Mouse (Mus musculus) retina, adult 2 months (tissue): ENCODE data around the gene Armcx1.
"Not testable (repeated sequence)": the region's sequence is repeated elsewhere in the genome, so short reads cannot be mapped to it uniquely, and the experiment has no call there.

ENCODE experiments used
- DNase-seq: peaks from one replicate; pipeline ENCODE4 v3.0.0-alpha.2; 2012; ENCODE audit warnings: low read depth, low spot score

The Armcx1 gene

DNA sequence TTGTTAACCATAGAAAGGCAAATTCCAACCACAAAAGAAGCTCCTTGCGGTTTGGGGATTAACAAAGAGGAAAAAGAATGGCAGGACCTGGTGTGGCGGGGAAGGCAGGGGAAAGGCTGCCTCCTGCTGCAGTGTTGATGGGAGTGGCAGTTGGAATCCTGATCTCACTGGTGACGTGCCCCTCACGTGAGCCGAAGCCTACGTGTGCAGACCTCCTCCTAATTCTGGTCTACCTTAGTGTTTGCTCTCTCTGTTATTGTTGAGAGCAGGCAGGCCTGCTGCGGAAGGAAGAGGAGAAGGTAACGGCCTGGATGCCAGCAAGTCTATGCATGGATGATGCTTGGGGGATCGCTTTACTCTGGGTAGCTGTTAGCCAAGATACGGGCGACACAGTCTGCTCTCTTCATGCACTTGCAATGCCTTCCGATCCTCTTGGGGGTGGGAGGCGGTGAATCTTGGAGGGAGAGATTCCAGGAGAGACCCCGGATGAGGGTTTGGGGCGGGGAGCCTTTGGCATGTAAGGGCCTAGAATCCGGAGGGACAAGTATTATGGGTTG, at the start of gene Armcx1:
Armcx1 (plus strand) TSS at position 212 of the 557 bp plus-strand sequence.
- peak; percentile 41 for DNase-seq

DNA sequence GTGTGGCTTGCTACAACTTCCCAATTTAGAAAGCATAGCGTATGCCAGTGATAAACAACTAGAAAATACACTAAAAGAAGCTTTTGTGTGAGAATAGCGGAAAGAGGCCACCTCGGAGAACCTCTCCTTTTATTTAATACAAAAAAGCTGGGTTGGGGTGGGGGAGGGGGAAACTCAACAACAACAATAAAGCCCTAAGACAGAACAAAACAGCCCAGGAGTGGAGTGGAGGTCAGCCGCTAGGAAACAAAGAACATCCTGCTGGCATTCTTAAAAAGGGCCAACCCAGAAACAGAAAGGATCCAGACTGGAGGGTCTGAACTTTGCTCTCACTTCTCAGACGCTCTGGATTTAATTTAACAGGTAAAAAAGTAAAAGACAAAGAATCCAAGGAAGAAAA, 42.7 kb upstream of the Armcx1 start:
- DNase-seq, result no peak

GRCm38 (mm10) chrX:134675959-134676358, 41.8 kb upstream of the Armcx1 start:
- no peak for DNase-seq

- DNase-seq, result no peak
Observed at GRCm38 (mm10) chrX:134684936-134685335, 32.8 kb upstream of the Armcx1 start.

GRCm38 (mm10) chrX:134686267-134686666, 31.5 kb upstream of the Armcx1 start, which contains the start of gene Armcx4:
TSS of gene Armcx4 (plus strand) at chrX:134686519.
- DNase-seq, result peak; percentile 25

- no peak for DNase-seq
Observed at GRCm38 (mm10) chrX:134686739-134687171, 31.0 kb upstream of the Armcx1 start.

DNA sequence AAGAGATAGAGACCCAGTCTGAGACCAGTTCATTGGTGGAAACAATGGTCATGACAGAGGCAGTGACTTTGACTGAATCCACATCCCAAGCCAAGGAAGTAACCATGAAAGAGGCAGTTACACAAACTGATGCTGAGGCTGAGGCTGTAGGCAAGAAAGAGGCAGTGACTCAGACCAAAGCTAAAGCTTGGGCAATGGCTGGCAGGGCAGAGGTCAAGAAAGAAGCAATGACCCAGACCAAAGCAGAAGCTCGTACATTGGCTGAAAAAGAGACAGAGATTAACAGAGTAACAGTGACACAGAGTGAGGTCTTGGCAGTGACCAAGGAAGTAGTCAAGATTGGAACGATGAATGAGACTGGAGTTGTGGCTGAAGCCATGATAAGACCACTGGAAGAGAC, 28.1 kb upstream of the Armcx1 start:
- DNase-seq, result no peak

DNA sequence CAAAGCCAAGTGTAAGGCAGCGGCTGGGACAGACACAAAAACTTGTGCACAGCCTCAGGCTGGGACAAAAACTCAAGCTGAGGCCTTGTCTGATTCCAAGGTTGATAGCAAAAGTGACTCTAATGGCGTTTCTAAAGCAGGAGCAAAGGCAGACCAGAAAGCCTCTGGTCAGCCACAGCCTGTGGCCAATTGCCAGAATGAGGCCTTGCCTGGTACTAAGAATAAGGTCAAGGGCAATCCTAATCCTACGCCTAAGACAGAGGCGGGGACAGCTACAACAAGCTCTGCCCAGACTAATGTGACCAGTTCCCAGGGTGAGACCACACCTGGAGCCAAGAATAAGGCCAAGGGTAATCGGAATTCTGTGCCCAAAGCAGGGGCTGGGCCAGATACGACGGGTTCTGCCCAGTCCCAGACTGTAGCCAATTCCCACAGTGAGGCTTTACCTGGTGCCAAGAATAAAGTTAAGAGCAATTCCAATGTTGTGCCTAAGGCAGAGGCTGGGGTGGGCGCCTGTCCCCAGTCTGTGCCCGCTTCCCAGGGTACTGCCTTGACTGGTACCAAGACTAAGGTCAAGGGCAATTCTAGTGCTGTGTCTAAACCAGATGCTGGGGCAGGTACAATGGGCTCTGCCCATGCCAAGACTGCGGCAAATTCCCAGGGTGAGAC, 26.8 kb upstream of the Armcx1 start:
- no peak for DNase-seq

DNA sequence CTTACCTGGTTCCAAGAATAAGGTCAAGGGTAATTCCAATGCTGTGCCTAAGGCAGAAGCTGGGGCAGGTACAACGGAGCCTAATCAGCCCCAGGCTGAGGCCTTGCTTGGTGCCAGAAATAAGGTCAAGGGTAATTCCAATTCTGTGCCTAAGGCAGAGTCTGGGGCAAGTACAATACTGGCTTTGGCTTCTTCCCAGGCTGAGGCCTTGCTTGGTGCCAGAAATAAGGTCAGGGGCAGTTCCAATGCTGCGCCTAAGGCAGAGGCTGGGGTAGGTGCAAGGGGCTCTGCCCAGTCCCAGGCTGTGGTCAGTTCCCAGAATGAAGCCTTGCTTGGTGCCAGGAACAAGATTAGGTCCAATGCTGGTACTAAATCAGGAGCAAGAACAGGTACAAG, 26.2 kb upstream of the Armcx1 start:
- DNase-seq, result no peak

GRCm38 (mm10) chrX:134716863-134717262, 900 bp upstream of the Armcx1 start:
- DNase-seq, result no peak

DNA sequence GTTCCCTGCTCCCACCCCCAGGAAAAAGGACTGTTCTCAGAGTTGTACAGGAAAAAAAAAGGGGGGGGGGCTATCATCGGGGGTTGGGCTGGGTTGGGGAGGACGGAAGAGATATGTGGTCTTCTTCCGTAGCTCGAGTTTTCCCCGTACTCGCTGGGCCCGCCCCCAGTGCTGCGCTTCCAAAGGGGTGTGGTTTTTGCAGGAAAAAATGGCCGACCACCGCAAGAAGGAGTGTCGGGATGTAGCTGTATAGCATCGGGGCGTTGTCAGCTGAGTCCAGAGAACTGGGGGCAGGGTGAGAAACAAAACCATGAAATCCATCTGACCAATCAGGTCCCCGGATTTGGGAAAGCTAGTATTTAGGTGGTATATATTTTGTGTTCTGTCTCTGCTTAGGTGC, 761 bp downstream of the Armcx1 start:
- no peak for DNase-seq

GRCm38 (mm10) chrX:134723762-134724161, 6.0 kb downstream of the Armcx1 start:
- DNase-seq, result not testable (repeated sequence)

DNA sequence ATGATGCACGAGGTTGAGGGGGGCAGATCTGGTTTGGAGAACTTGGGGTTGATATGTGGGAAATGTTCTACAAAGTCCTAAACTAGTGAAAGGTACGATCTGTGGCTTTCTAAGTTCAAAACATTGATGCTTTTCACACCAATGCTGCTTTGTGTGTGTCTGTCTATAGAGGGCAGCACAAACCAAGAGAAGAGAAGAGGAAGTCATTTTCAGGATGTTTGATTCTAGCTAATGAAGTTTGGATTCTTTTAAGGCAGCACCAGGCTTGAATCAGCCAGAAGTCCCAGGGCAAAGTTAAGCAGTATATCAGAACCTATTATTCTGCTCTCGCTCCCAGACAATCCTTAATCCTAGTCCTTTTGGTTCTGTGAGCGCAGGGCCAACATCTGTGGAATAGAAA, 12.0 kb downstream of the Armcx1 start:
- no peak for DNase-seq

DNA sequence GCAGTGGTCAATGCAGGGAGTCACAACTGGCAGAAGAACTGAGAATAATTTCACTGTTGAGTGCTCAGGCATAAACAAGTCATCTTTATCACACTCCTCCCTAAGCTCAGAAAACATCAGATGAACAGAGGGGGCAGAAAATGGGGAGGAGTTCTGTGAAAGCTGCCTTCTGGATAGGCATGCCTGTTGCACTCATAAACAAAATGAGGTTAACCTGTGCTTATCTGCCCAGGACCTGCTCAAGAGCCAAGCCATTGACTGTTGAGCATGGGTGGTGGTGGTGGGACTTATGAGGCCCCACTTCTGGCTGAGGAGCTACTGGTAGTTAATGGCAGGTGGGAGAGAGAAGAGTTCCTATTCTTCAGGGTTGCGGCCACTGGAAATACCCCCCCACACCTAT, 20.0 kb downstream of the Armcx1 start:
- DNase-seq, result no peak

DNA sequence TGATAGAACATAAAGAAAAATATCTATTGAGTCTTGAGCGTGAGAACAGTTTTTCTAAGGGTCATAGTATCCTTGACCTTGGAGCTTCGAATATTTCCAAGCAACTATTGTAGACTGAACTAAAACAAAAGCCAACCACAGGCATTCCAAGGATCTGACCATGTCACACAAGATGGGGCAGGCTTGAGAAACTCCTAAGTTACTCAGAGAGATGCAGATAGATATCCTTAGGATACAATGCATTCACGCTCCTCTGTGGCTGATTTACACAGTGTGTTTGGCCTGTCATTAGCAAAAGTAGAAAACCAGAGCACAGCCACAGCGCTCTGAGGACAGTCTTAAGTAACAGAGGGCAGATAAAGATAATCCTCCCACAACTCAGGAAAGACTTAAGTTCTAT, 21.4 kb downstream of the Armcx1 start:
- DNase-seq, result no peak

GRCm38 (mm10) chrX:134741862-134742261, 24.1 kb downstream of the Armcx1 start:
- DNase-seq, result no peak

- DNase-seq, result no peak
Observed at GRCm38 (mm10) chrX:134746459-134746858, 28.7 kb downstream of the Armcx1 start.

- DNase-seq, result peak; percentile 50
Observed at GRCm38 (mm10) chrX:134750764-134751592, 33.2 kb downstream of the Armcx1 start, which contains the start of gene Armcx6. TSS of gene Armcx6 (minus strand) at chrX:134751417.

GRCm38 (mm10) chrX:134751910-134752309, 34.1 kb downstream of the Armcx1 start:
- DNase-seq, result no peak

DNA sequence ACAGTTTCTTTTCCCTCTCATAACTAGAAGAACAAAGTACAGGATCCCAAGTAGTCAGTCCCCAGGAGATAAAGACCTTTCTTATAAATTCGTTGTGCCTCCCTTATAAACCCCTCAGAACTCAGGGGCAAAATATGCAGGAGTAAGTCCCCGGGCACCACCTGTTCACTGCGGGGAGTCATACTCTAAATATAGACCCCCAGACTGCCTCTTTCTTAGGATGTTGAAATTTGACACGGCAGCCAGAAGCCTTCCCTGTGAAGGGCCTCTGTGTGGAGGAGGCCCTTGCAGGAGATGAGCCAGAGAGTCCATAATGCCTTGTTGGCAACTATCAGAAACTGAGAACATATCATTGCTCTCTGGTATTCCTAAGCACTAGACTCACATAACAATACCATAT, 34.8 kb downstream of the Armcx1 start:
- DNase-seq, result no peak

- DNase-seq, result no peak
Observed at GRCm38 (mm10) chrX:134756434-134757292, 38.9 kb downstream of the Armcx1 start, which contains the start of gene Armcx3. TSS of gene Armcx3 (plus strand) at chrX:134756595.
